Mouse (Mus musculus): ENCODE data around the gene Ncapd2. TPM values are rescaled to one million over a fixed set of nuclear protein-coding genes. Genes with fewer than 3 reads are reported as not detected.
"Not testable (repeated sequence)": the region's sequence is repeated elsewhere in the genome, so short reads cannot be mapped to it uniquely, and the experiment has no call there.

Ncapd2 gene
- total RNA-seq, 2 experiments from 2014 or later: 262 to 384 TPM

DNA sequence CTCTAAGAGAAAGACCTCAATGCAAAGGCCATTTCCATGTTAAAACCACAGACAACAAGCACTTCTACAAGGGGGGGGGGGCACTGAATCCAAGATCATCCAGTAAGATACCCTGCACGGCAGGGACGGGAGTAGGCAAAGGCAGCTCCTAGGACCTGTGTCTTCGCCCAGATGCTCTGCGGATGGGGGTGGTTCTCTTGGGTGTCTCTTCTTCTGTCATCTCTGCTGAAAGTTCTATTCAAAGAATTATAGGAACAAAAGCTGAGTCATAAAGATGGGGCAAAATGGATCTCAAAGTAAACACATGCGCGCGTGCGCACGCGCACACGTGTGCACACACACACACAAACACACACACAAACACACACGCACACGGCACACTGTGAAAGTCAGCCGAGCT is 23.4 kb downstream of the Ncapd2 start:
- no peak for ATAC-seq (replicated peaks; ENCODE audit: low FRiP score, low TSS enrichment, poor library complexity, severe bottlenecking)

DNA sequence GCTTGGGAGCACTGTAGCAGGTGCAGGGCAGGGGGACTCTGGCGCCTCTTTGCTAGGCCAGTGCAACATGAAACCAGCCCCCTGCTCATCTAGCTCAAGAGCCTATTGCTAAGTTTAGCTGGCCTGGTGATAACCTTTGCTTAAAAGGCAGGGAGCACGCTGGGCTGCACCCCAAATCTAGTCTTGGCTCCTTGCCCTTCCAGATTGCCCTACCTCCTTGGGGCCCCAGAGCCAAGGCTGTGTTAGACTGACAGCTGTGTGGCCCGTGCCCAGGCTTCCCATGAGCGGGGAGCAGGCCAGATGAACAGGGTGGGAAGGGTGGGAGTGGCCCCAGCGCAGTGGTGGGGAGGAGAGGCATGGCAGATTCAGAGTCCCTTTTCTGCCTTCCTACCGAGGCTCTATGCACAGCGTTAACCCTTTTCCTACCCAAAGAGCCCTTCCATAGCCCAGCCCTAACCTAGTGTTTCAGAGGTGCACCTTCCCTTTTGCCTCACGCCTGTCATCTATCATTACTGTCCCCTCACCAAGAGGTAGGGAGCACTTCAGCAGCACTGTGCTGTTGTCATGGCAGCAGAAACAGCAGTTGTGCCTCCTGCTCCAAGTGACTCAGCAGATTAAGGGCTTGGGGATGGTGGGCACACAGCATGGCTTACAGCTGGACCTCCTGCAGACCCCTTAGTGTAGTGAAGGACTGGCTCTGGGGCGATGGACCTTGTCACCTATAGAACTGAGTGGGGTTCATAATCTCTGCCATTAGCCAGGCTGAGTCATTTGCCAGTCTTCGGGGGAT is 24.4 kb downstream of the Ncapd2 start:
- peak; percentile 8 for ATAC-seq (replicated peaks; ENCODE audit: low FRiP score, low TSS enrichment, poor library complexity, severe bottlenecking)

DNA sequence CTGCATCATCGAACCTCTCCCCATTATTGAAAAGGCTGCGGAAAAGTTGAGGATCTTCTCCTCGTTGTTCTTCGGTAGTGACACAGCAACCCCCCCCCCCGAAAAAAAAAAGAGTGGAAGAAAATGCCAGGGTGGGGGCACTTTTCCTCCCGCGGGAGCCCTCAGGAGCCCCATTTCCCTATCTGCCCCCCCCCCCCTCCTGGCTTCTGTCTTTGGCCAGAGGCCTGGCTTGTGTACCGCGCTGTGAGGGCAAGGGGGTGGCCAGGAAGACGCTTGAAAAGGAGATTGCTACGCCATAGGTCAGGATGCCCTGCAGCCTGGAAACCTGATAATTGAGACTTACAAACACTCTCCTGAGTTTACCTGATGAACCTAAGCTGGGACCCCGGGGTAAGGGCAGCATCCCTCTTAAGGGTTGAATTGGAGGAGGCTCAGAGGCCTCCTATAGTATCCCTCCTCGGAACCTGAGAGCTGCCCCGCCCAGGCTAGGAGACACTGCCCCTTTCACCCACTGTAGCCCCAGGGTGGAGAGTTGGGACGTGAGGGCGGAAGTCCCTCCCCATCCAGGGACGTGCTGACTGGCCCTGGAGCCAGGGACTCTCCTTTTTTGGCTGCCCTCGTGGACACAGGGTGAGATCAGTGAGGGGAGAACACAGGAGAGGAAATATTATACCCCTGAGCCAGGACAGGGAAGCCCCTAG is 25.3 kb downstream of the Ncapd2 start, which contains the start of gene Gapdh:
Gene Gapdh, minus strand, starts transcription at position 417 of the 701 bp plus-strand sequence.
- ATAC-seq (replicated peaks; ENCODE audit: low FRiP score, low TSS enrichment, poor library complexity, severe bottlenecking): peak; percentile 31

DNA sequence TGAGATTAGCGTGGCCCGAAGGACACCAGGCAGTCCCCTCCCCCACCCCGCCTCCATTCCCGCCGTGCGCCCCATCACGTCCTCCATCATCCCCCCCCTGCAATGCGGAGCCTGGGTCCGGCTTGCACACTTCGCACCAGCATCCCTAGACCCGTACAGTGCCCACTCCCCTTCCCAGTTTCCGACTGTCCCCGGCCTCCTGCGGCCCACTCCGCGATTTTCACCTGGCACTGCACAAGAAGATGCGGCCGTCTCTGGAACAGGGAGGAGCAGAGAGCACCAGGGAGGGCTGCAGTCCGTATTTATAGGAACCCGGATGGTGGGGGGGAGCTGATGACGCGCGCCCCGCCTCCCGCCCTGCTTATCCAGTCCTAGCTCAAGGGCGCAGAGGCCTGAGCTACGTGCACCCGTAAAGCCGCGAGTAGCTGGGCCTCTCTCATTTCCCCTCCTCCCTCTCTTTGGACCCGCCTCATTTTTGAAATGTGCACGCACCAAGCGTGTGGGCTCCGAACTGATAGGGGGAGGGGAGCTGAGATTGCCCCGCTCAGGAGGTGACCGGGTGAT is 26.1 kb downstream of the Ncapd2 start:
- ATAC-seq (replicated peaks; ENCODE audit: low FRiP score, low TSS enrichment, poor library complexity, severe bottlenecking): peak; percentile 81

DNA sequence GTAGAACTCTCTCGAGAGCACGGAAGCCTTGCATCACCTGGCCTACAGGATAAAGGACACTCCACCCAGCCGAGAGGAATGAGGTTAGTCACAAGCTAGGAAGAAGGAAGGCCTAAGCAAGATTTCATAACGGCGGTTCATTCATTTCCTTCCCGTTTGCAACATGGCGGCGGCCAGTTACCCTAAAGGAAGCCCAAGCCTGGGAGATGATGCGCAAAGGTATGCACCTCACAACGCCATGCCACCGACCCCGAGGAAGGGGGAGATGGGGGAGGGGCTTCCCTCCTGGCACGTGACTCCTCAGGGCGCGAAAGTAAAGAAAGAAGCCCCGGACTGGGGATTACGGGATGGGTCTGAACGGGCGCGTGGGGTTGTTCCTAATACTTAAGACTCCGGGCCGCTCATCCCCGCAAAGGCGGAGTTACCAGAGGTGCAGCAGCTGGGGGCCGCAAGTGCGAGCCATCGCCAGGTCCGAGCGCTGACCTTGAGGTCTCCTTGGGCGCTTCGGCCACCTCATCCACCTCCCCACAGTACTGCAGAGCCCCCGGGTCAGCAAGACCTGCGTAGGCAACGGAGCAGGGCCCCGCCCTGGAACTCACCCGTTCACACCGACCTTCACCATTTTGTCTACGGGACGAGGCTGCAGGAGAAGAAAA is 26.7 kb downstream of the Ncapd2 start:
- ATAC-seq (replicated peaks; ENCODE audit: low FRiP score, low TSS enrichment, poor library complexity, severe bottlenecking): peak; percentile 2; the same call in 1 of the 2 replicates

DNA sequence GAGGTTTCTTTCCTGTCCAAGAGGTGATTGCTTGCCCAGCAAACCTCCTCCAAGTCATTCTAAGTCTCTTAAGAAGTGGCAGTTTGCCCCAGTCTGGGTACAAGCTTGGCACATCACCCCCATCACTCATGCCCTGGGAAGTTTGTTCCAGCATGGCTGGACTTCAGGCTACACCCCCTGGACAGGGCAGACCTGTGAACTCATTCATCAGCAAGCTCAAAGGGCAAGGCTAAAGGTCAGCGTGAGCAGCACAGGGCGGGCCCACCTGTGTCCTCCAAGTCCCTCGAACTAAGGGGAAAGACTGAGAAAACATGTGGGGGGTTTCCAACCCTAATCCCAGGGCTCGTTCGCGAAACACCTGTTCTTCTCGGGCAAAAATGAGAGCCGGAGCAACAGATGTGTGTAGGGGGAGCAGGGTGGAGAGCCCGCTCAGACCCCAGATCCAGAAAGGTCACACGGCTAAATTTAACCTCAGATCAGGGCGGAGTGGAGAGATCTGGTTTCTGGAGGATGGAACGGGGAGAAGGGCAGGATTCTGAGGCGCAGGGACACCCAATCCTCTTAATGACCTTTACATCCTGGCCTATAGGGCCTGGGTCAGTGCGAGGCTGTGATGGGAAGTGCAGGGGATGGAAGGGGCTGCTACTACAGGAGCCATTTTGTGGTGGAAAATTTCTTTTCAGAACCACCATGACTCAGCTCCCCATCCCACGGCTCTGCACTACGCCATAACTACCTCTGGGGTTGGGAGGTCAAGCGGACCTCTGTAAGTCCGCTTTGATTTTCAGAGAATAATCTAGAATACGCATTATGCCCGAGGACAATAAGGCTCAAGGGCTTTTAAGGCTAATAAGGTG is 27.5 kb downstream of the Ncapd2 start:
- no peak for ATAC-seq (replicated peaks; ENCODE audit: low FRiP score, low TSS enrichment, poor library complexity, severe bottlenecking)

DNA sequence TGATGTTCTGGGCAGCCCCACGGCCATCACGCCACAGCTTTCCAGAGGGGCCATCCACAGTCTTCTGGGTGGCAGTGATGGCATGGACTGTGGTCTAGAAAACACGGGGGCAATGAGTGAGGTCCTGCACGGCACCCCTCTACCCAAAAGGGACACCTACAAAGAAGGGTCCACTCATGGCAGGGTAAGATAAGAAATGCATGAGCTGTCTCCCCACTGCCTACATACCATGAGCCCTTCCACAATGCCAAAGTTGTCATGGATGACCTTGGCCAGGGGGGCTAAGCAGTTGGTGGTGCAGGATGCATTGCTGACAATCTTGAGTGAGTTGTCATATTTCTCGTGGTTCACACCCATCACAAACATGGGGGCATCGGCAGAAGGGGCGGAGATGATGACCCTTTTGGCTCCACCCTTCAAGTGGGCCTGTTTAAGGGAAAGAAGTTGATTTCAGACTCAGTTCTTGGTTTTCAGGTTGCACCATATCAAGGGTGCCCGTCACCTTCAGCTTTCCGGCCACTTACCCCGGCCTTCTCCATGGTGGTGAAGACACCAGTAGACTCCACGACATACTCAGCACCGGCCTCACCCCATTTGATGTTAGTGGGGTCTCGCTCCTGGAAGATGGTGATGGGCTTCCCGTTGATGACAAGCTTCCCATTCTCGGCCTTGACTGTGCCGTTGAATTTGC is 28.7 kb downstream of the Ncapd2 start:
- not testable (repeated sequence) for ATAC-seq (replicated peaks; ENCODE audit: low FRiP score, low TSS enrichment, poor library complexity, severe bottlenecking)

DNA sequence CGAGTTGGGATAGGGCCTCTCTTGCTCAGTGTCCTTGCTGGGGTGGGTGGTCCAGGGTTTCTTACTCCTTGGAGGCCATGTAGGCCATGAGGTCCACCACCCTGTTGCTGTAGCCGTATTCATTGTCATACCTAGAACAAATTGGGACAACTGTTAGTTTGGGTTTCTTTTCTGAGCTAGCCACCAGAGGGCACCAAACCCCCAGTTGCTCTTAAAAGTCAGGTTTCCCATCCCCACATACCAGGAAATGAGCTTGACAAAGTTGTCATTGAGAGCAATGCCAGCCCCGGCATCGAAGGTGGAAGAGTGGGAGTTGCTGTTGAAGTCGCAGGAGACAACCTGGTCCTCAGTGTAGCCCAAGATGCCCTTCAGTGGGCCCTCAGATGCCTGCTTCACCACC is 29.5 kb downstream of the Ncapd2 start:
- not testable (repeated sequence) for ATAC-seq (replicated peaks; ENCODE audit: low FRiP score, low TSS enrichment, poor library complexity, severe bottlenecking)

DNA sequence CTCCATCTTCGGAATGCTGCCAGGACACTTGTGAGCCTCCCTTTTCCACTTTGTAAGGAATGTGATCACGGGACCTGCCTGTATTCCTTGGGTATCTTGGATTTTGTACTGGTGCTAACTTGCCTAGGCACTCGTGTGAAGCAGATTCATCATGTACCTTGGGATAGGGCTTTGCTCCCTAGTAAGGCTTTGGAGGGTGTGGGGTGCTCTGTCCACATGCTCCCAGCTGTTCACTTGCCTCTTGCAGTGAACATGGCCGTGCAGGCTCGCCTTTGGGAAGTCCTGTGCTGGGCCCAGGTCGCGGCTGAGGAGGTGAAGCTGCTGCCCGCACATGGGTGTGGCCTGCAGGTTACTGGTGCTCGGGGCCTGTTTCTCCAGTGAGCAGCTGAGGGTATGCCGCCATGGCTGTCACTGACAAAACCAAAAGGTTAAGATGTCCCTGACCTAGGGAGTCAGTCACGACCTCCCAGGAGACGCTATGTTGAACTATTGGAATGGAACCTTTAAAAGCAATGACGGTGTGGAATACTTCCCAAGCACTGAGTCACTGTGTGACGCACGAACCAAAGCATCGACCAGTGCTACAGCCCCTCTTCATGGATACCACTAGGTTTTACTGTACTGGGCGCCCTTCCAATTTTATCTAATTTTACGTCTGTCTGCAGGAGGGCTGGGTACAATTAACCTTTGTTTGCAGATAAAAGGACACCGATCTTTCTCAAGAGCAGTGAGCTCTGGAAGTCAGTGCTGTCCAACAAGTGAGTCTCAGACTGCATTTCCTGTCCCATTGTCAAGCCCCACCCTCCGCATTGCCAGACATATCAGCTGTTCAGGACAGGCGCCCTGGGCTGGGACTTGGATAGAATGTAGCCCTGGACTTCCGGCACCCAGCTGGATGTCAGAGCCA is 30.4 kb downstream of the Ncapd2 start:
- peak; percentile 10; the same call in 1 of the 2 replicates for ATAC-seq (replicated peaks; ENCODE audit: low FRiP score, low TSS enrichment, poor library complexity, severe bottlenecking)

DNA sequence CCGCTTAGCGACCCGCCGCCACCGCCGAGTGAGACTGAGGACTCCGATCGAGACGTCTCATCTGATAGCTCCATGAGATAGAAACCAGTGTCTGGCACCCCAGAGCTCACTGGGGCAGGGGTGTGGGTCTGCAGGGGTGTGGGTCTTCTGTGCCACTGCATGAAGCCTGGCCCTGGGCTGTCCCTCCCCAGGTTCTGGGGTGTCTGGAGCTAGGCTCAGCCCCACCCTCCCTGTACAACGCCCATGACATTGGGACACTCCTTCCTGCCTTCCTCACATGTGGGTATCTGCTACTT is 31.0 kb downstream of the Ncapd2 start:
- no peak for ATAC-seq (replicated peaks; ENCODE audit: low FRiP score, low TSS enrichment, poor library complexity, severe bottlenecking)

DNA sequence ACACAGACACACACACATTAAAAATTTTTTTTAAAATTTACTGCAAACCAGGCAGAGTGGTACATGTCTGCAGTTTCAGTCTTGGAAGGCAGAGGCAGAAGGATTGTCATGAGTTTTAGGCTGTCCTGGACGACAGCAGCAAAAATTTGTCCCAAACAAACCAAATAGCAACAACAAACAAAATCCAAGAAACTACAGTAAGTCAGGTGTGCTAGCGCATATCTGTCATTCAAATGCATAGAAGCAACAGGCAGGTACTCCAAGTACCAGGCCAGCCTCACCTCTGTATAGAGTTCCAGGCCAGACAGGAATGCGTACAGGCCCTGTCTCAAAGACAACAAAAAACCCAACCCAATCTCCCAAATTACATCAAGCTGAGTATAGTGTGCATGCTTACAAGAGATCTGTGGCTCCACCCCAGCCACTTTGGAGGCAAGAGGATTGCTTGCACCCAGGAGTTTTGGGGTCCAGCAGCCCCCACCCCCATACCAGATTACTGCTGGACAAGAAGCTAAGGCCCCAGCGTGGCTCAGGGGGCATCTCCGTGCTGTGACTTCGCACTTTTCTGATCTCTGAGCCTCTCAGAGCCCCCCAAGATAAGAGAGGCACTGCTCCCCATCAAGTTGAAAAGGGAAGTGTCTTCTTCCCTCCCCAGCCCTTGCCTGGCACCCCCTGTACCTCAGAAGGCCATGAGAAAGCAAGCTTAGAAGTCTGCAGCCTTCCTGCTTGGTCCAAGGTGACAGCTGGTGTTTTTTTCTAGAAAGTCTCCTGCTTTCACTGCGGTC is 31.5 kb downstream of the Ncapd2 start:
- ATAC-seq (replicated peaks; ENCODE audit: low FRiP score, low TSS enrichment, poor library complexity, severe bottlenecking): no peak

DNA sequence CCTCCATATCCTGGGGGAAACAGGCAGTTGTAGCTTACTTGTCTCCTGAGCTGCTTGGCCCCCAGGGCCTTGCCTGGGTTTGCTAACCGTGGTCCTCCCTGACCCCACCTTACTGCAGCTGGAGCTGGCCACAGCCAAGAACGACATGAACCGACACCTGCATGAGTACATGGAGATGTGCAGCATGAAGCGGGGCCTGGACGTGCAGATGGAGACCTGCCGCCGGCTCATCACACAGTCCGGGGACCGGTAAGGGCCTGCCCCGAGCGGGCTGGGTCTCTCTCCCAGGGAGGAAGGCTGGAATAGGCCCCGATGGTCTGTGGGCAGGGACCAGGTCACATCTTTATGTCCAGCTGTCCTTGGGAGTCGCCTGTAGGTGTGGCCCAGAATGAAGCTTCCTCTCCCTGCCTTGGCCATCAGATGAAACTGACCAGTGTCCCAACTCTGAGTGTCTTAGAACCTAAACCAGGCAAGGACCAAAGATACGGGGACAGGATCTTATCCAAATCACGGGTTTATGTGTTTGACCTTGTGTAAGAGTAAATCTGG is 32.5 kb downstream of the Ncapd2 start:
- no peak for ATAC-seq (replicated peaks; ENCODE audit: low FRiP score, low TSS enrichment, poor library complexity, severe bottlenecking)

DNA sequence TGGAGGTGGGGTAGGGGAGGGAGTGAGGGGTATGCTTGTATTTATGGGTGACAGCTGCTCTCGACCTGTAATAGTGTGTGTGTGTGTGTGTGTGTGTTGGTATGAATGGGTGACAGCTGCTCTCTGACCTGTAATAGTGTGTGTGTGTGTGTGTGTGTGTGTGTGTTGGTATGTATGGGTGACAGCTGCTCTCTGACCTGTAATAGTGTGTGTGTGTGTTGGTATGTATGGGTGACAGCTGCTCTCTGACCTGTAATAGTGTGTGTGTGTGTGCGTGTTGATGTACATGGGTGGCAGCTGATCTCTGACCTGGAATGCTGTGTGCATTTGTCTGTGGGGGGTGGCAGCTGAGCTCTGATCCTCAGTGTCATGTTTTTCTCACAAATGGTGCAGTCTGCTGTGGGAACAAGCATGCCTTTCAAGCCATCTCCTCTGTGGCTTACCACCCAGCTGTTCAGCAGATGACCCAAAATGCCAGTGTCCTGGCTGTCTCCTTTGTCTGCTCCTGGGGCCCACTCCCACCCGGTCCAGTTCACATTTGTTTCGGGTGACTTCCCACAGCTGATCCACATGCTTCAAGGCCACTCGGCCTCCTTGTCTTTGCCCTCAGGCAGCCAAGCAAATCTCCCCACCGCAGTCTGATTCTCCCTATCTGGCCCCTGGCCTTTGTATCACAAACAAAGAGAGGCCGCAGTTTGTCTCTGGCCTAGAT is 34.4 kb downstream of the Ncapd2 start:
- no peak for ATAC-seq (replicated peaks; ENCODE audit: low FRiP score, low TSS enrichment, poor library complexity, severe bottlenecking)

DNA sequence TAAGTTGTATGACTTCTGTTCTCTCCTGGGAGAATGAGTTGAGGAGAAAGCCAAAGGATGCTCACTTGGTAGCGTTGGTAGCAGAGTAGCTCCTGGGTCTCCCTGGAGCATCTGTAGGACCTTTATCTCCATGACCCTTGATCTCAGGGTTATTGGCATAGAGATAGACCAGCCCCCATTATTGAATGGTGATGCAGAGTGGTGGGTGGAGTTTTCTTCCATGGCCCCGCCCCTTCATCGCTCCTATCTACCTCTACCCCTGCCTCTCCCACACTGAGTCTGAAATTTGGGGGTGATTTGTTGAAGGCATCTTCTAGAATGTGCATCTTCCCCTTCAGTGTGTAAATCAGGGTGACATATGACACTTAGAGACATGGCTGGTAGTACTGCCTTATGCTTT is 35.0 kb downstream of the Ncapd2 start:
- ATAC-seq (replicated peaks; ENCODE audit: low FRiP score, low TSS enrichment, poor library complexity, severe bottlenecking): no peak

DNA sequence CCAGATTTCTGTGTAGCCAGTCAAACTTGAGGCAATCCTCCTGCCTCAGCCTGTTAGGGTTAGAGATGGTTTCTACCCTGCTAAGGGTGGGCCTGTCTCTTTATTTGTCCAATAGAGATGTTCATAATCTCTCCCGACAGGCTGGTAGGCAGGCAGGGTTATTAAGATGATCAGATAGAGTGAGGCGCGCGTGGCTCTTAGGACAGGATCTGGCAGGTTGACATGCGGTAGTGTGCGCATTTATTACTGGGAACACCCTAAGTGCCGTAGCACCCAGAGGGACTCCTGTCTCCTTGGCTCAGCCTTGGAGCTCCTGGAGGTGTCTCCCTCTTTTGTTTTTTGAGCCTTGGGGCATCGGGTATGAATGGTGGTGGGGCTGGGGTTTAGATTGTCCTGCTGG is 36.2 kb downstream of the Ncapd2 start:
- ATAC-seq (replicated peaks; ENCODE audit: low FRiP score, low TSS enrichment, poor library complexity, severe bottlenecking): peak; percentile 40

DNA sequence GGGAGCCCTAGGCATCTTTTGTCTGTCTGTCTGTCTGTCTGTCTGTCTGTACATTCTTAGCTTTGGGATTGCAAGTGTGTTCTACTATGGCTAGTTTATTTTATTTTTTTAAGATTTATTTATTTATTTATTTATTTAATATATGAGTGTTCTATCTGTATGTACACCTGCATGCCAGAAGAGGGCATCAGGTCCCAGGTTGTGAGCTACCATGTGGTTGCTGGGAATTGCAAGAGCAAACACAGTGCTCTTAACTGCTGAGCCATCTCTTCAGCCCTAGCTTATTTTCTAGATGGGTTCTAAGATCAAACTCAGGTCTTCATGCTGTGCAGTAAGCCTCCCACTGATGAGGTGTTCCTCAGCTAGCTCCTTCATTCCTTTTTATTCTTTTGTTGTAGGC is 37.0 kb downstream of the Ncapd2 start:
- ATAC-seq (replicated peaks; ENCODE audit: low FRiP score, low TSS enrichment, poor library complexity, severe bottlenecking): 0 out of 2 replicates have a peak, but pooled peaks have one; percentile 28

All from megakaryocyte-erythroid progenitor cell, adult 5-6 weeks (primary cell).